Mouse (Mus musculus): ENCODE data around the gene Ly6g.
"Not testable (repeated sequence)": the region's sequence is repeated elsewhere in the genome, so short reads cannot be mapped to it uniquely, and the experiment has no call there.

Gene Ly6g

DNA sequence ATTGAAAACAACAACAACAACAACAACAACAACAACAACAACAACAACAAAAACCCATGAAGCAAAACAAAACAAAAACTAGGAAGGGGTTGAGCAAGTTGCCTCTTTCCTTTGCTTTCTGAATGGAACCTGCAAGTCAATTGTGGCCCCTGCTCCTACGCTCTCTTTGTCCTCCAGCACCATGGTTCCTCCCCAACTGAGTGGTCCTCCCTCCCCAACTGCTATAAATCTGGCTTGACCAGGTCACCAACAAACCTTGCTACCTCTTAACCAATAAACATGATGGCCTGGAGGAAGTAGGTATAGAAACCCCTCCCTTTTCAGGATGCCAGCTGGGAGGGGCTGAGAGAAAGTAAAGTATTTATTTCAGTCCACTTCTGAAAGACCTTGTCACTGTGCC is at the start of gene Ly6g:
Gene Ly6g (plus strand): TSS at position 301 of the 400 bp plus-strand sequence.
- DNase-seq (ENCODE audit: low read depth), result no peak

DNA sequence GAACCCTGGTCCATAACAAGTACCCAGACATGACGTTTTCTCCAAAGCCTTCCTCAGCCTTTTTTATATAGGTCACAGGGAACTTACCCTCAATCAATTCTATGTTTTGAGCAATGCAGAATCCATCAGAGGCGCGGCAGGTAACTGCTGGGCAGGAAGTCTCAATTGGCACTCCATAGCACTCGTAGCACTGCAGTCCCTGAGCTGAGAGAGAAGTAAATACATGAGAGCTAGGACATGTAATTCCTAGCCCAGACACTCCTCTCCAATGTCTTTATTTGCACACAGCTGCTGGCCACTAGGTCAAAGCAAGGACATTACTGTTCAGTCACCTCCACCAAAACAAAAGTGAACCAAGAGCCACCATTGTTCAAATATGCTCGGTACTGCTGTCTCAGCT is 44.6 kb upstream of the Ly6g start:
- not testable (repeated sequence) for DNase-seq (ENCODE audit: low read depth)

DNA sequence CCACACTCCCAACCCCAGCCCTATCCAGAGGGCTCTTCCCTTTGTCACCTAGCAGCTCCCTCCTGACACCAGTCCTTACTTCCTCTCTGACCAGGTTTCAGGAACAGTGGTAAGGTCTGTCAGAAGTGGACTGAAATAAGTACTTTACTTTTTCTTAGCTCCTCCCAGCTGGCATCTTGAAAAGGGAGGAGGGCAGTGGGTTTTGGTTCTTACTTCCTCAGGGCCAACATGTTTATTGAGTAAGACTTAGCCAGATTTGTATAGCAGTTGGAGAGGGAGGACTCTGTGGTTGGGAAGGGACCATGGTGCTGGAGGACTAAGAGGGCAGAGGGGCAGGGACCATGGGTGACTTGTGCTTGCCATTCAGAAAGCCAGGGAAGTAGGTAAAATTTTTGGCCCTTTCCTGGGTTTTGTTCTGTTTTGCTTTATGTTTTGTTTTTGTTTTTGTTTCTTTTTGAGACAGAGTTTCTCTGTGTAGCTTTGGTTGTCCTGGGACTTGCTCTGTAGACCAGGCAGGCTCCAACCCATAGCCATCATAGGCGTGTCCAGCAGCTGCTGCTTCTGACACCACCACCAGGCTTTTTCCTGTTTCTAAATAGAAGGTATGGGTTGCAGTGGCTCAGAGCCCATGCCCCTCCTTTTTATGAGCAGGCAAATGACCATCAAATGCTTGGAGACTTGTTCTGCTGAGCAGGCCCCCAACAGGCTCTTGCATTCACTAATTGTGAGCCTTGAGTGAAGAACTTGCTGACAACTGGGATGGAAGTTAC is 43.0 kb upstream of the Ly6g start, which contains the start of gene Ly6c2:
Gene Ly6c2 (minus strand): TSS at position 110 of the 770 bp plus-strand sequence.
- not testable (repeated sequence) for DNase-seq (ENCODE audit: low read depth)

DNA sequence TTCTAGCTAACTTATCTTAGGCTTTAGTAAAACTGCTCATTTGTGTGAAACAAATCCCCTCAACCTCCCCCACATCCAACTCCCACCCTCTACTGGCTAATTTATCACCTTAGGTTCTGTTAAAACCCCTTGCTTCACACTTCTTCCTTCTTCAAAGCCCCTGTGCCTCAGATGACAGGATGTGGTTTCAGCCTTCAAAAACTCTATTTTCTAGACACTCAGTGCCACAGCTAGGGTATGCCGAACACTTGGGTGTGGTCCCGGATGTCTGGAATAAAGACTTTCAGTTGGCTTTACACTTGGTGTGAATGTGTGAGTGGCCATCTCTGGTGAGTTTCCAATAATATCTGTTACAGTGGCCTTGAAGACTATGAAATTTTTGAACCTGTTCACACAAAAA is 38.5 kb upstream of the Ly6g start:
- DNase-seq (ENCODE audit: low read depth), result no peak

DNA sequence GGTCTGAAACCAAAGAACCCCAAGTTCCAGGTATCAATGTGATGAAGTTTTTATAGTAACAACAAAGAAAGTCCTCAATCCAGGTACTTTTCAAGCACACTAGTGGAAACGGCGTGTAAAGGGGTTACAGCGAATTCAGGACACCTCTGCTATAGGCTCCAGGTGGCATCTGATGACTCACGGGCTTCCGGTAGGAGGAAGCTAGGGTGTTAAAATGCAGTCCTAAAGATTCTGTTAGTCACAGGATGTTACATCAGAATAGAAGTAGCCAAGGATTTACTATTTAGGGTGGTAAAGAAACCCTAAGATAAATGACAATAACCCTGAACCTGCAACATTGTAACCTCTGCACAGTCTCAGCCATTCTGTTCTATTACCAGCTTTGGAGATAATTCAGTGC is 37.6 kb upstream of the Ly6g start:
- not testable (repeated sequence) for DNase-seq (ENCODE audit: low read depth)

DNA sequence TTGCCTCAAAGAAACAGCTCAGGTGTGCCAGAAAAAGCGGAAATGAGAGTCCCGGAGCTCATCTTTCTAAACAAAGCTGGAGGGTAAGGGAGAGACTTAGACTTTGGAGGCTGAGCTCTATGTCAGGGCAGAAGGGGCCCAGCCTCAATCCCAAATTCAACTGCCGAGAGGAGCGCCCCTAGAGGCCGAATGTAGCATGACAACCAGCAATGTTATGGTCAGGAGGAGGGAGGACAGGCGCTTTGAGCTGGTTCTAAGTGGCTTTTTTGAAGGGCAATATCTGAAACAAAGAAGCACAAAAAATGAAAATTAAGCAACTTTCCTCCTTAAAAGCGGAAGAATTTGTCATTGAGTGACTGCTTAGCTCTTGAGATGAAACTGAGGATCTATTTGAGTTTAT is 36.3 kb upstream of the Ly6g start:
- not testable (repeated sequence) for DNase-seq (ENCODE audit: low read depth)

DNA sequence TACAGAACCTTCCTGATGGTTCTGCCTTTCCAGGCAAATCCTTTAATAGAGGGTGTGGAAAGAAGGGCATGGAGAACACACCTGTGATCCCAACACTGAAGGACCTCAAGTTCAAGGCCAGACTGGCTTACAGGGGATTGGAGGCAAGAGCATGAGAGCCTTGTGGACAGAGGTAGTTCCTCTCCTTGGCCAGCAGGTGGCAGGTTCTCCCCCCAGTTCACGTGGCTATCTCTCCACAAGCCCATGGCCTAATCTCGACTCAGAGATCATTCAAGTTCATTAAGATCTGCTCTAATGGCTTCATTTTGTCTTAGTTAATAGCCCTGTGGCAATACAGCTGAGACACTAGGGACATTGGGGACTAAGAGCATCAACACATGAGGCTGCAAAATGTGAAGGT is 35.0 kb upstream of the Ly6g start:
- DNase-seq (ENCODE audit: low read depth), result peak; percentile 5

DNA sequence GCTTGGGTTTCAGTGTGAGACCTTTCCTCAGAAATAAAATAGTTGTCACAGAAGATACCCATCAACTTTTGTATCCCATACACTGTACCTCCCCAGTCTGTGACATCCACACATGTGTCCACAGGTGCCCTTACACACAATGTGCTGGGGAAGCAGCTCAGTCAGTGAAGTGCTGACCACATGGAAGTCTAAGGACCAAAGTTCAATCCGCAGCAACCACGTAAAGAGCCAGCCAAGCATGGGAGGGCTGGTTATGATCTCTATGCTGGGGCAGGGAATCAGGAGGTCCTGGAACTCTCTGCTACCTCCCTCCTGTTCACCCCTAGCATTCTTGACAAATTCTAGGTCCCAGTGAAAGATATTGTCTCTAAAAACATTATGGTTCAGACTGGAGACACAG is 22.7 kb upstream of the Ly6g start:
- not testable (repeated sequence) for DNase-seq (ENCODE audit: low read depth)

DNA sequence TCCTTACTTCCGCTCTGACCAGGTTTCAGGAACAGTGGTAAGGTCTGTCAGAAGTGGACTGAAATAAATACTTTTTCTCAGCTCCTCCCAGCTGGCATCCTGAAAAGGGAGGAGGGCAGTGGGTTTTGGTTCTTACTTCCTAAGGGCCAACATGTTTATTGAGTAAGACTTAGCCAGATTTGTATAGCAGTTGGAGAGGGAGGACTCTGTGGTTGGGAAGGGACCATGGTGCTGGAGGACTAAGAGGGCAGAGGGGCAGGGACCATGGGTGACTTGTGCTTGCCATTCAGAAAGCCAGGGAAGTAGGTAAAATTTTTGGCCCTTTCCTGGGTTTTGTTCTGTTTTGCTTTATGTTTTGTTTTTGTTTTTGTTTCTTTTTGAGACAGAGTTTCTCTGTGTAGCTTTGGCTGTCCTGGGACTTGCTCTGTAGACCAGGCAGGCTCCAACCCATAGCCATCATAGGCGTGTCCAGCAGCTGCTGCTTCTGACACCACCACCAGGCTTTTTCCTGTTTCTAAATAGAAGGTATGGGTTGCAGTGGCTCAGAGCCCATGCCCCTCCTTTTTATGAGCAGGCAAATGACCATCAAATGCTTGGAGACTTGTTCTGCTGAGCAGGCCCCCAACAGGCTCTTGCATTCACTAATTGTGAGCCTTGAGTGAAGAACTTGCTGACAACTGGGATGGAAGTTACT is 19.8 kb upstream of the Ly6g start:
- DNase-seq (ENCODE audit: low read depth), result not testable (repeated sequence)

DNA sequence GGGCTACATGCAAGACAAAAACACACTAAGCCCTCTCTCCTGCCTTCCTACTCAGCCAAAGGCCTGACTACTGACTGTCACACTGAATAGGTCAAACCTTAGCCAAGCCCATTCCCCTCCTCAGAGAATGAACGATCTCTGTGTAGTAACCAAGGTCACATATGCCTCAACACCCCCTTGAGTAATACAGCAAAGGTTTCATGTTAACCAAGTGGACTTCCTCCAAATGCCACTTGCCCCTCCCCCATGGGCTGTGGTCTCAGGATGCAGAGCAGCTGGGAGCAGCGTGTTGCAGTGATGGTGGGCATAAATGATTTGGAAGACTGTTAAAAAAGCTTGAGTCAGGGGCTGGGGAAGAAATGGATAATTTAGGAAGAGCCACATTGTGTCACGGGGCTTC is 17.3 kb upstream of the Ly6g start:
- not testable (repeated sequence) for DNase-seq (ENCODE audit: low read depth)

DNA sequence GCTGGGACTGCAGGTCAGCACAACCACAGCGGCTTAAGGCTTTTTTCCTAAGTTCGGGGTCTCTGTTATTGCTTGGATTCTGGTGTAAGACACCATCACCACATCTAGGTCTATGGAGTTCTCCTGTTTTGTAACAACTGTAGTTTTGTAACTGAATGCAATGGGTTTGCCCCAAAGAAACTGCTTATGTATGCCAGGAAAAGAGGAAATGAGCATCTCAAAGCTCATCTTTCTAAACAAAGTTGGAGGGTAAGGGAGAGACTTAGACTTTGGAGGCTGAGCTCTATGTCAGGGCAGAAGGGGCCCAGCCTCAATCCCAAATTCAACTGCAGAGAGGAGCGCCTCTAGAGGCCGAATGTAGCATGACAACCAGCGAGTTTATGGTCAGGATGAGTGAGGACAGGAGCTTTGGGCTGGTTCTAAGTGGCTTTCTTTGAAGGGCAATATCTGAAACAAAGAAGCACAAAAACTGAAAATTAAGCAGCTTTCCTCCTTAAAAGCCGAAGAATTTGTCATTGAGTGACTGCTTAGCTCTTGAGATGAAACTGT is 13.2 kb upstream of the Ly6g start:
- DNase-seq (ENCODE audit: low read depth), result not testable (repeated sequence)

DNA sequence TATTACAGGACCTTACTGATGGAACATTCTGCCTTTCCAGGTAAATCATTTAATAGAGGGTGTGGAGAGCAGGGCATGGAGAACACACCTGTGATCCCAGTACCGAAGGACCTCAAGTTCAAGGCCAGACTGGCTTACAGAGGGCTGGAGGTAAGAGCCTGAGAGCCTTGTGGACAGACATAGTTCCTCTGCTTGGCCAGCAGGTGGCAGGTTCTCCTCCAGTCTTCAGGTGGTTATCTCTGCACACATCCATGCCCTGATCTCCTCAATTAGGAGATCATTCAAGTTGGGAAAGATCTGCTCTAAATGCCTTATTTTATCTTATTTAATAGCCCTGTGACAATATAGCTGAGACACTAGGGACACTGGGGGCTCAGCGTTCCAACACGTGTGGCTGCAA is 11.3 kb upstream of the Ly6g start:
- DNase-seq (ENCODE audit: low read depth), result no peak

DNA sequence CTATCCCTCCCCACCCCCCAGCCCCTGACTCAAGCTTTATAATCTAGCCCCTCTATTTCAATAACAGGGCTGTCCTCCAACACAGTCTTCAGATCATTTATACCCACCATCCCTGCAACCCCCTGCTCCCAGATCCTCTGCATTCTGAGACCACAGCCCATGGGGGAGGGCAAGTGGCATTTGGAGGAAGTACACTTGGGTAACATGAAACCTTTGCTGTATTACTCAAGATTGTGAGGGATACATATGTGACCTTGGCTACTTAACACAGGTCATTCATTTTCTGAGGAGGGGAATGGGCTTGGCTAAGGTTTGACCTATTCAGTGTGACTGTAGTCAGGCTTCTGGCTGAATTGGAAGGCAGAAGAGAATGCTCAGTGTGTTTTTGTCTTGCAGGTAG is 2.0 kb upstream of the Ly6g start:
- DNase-seq (ENCODE audit: low read depth), result no peak

DNA sequence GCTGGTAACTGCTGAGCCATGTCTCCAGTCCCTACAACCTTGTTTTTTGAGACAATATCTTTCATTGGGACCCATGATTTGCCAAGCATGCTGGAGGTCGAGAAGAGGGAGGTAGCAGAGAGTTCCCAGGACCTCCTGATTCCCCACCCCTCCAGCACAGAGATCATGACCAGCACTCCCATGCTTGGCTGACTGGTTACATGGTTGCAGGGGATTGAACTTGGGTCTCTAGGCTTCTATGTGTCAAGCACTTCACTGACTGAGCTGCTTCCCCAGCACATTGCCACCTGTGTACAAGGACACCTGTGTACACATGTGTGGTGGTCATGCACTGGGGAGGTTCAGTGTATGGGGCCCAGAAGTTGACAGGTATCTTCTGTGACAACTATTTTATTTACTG is 2.6 kb downstream of the Ly6g start:
- no peak for DNase-seq (ENCODE audit: low read depth)

DNA sequence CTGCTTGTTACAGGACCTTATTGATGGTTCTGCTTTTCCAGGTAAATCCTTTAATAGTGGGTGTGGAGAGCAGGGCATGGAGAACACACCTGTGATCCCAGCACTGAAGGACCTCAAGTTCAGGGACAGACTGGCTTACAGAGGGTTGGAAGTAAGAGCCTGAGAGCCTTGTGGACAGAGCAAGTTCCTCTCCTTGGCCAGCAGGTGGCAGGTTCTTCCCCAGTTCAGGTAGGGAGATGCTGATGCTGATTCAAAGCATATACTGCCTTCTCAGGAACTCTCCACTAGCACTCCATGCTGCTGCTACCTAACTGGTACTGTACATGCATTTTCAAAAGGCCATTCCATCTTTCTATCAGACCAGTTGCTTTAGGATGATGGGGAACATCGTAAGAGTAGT is 20.5 kb downstream of the Ly6g start:
- DNase-seq (ENCODE audit: low read depth), result no peak

DNA sequence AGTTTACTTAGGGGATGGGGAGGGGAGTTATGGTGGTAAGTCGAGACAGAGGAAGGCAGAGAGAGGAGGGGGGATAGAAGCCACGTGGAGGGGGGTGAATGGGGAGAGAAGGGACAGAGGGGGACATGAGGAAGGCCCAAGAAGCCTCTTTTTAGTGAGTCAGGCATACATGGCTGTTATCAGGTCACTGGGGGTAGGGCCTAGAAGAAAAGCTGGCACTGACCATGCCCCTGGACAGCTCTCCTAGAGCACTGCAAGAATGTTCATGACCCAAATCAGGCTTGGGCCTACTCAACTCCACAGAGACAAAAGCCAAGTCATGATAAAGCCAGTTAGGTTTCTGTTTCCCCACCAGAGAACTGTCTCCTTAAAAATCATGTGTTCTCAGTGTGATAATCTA is 31.3 kb downstream of the Ly6g start:
- DNase-seq (ENCODE audit: low read depth), result no peak

DNA sequence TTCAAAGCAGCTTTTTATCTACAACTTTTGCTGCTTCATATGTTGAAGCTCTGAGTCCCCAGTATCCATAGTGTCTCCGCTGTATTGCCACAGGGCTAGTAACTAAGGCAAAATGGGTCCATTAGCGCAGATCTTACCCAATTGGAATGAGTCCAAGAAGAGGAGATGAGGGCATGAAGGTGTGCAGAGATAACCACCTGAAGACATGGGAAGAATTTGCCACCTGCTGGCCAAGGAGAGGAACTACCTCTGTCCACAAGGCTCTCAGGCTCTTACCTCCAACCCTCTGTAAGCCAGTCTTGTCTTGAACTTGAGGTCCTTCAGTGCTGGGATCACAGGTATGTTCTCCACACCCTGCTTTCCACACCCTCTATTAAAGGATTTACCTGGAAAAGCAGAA is 34.1 kb downstream of the Ly6g start:
- DNase-seq (ENCODE audit: low read depth), result no peak

DNA sequence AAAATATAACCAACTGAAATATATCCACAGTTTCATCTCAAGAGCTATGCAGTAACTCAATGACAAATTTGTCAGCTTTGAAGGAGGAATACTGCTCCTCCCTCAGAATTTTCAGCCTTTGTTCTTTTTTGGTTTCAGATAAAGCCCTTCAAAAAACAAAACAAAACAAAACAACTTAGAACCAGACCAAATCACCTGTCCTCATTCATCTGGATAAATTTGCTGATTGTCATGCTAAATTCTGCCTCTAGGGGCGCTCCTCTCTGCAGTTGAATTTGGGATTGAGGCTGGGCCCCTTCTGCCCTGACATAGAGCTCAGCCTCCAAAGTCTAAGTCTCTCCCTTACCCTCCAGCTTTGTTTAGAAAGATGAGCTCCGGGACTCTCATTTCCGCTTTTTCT is 35.5 kb downstream of the Ly6g start:
- not testable (repeated sequence) for DNase-seq (ENCODE audit: low read depth)

Measured in fibroblast of lung, adult 2 months (primary cell).